Mouse (Mus musculus) G1E (cell line): Measurements from ENCODE around the gene Cblc. TPM values are rescaled to one million over a fixed set of nuclear protein-coding genes. Genes with fewer than 3 reads are reported as not detected.
A peak's percentile ranks its signal among the peaks of the same experiment; 100 is the strongest.

Source experiments
- ATAC-seq: 2 replicates; pipeline ENCODE4 v1.8.0; 2016; ENCODE audit warnings: mild to moderate bottlenecking; ENCODE audit not compliant: insufficient number of reproducible peaks, poor library complexity, low FRiP score, severe bottlenecking; ENCODE audit errors: extremely low read depth
- DNase-seq: peaks from one replicate; pipeline ENCODE4 v3.0.0; 2012; ENCODE audit warnings: low spot score
- H3K27me3 ChIP-seq: 2 replicates; pipeline ENCODE4 v1.6.1; 2012; ENCODE audit warnings: mild to moderate bottlenecking, low read length, inconsistent platforms; ENCODE audit not compliant: insufficient read depth
- H3K36me3 ChIP-seq: replicated peaks from 2 replicates; pipeline ENCODE3; 2012; ENCODE audit warnings: mild to moderate bottlenecking, inconsistent platforms
- H3K4me1 ChIP-seq: 2 replicates; pipeline ENCODE4 v1.6.1; 2012; ENCODE audit warnings: low read depth, low read length, inconsistent platforms, mixed read lengths; ENCODE audit not compliant: insufficient read depth
- H3K4me3 ChIP-seq: 2 replicates; pipeline ENCODE4 v1.5.1; 2012; ENCODE audit warnings: low read depth, mild to moderate bottlenecking, inconsistent platforms, low read length, moderate library complexity, mixed read lengths
- H3K9me3 ChIP-seq: replicated peaks from 2 replicates; pipeline ENCODE4 v1.6.1; 2012; ENCODE audit warnings: inconsistent platforms
- CTCF ChIP-seq: IDR thresholded peaks from 2 replicates; pipeline ENCODE4 v1.5.1; 2012; ENCODE audit warnings: low read depth, low read length, inconsistent platforms, mixed read lengths
- GATA1 ChIP-seq: IDR thresholded peaks from 2 replicates; pipeline ENCODE4 v1.6.1; 2012; ENCODE audit warnings: borderline replicate concordance, low read length, inconsistent platforms, mixed read lengths
- GATA2 ChIP-seq: IDR thresholded peaks from 2 replicates; pipeline ENCODE4 v1.6.1; 2012; ENCODE audit warnings: low read depth, low read length, inconsistent platforms, borderline replicate concordance
- POLR2AphosphoS5 ChIP-seq: IDR thresholded peaks from 2 replicates; pipeline ENCODE4 v1.6.1; 2012; ENCODE audit warnings: low read depth, low read length, inconsistent platforms; ENCODE audit not compliant: insufficient replicate concordance
- TAL1 ChIP-seq: conservative IDR thresholded peaks from 2 replicates; pipeline ENCODE4 v1.6.1; 2012; ENCODE audit warnings: low read depth, low read length, inconsistent platforms, mixed read lengths
- polyA plus RNA-seq: library from polyadenylated mRNA; stranded (reverse); fragments of >175 nt; gene quantifications from 2 replicates; pipeline ENCODE4 v1.2.3, GENCODE M21; 2012
- total RNA-seq, 2 experiments: library from RNA; stranded (forward) in 1 of 2; stranded (reverse) in 1 of 2; fragments of 200-1000 nt in 1 of 2; fragments of >200 nt in 1 of 2; fragmentation: Nextera tagmentation in 1 of 2; gene quantifications; 2 replicates each; pipeline ENCODE4 v1.2.3; 2014 to 2017

Cblc gene
- total and polyA plus RNA-seq, 3 experiments, result not detected

- H3K9me3 ChIP-seq, result no peaks in the 10 kb centered on the region
- peak overlapping the region; percentile 70 for H3K4me3 ChIP-seq
- TF ChIP-seq TAL1, result no peak
- no peak for TF ChIP-seq GATA2
- no peak for TF ChIP-seq CTCF
- peaks cover 67% of the 10 kb centered on the region for H3K4me1 ChIP-seq
- DNase-seq (no peak), ATAC-seq (no peak)
- H3K36me3 ChIP-seq, result no peaks in the 10 kb centered on the region
- H3K27me3 ChIP-seq, result peaks cover 16% of the 10 kb centered on the region
These were observed 19.0 kb upstream of the Cblc start for GRCm38 (mm10) chr7:19815296-19816223.

GRCm38 (mm10) chr7:19813579-19814122 lies 17.0 kb upstream of the Cblc start:
- TF ChIP-seq GATA1 (no peak), CTCF (no peak), POLR2AphosphoS5 (no peak), GATA2 (no peak), TAL1 (no peak)
- Histone ChIP-seq H3K36me3 (no peaks in the 10 kb centered on the region), H3K4me1 (peaks cover 58% of the 10 kb centered on the region), H3K27me3 (peaks cover 25% of the 10 kb centered on the region), H3K9me3 (no peaks in the 10 kb centered on the region), H3K4me3 (no peak overlapping the region)
- peak; percentile 55 for ATAC-seq
- peak; percentile 50 for DNase-seq

GRCm38 (mm10) chr7:19813161-19813560 lies 16.6 kb upstream of the Cblc start:
- ATAC-seq, result no peak
- Histone ChIP-seq H3K9me3 (no peaks in the 10 kb centered on the region), H3K27me3 (peaks cover 27% of the 10 kb centered on the region), H3K4me3 (no peak overlapping the region), H3K4me1 (peaks cover 54% of the 10 kb centered on the region), H3K36me3 (no peaks in the 10 kb centered on the region)
- no peak for DNase-seq
- TF ChIP-seq TAL1, result no peak
- no peak for TF ChIP-seq GATA2
- TF ChIP-seq CTCF, result no peak
- no peak for TF ChIP-seq GATA1
- no peak for TF ChIP-seq POLR2AphosphoS5

- DNase-seq (no peak), ATAC-seq (no peak)
- TF ChIP-seq TAL1 (no peak), CTCF (no peak), POLR2AphosphoS5 (no peak), GATA1 (no peak), GATA2 (no peak)
- Histone ChIP-seq H3K4me3 (no peak overlapping the region), H3K9me3 (no peaks in the 10 kb centered on the region), H3K27me3 (peaks cover 21% of the 10 kb centered on the region; the same call in 1 of the 2 replicates), H3K4me1 (peaks cover 35% of the 10 kb centered on the region), H3K36me3 (no peaks in the 10 kb centered on the region)
These were observed 14.5 kb upstream of the Cblc start for GRCm38 (mm10) chr7:19811114-19811513.

- DNase-seq (no peak), ATAC-seq (no peak)
- Histone ChIP-seq H3K27me3 (peaks cover 21% of the 10 kb centered on the region; the same call in 1 of the 2 replicates), H3K4me1 (peaks cover 21% of the 10 kb centered on the region), H3K36me3 (no peaks in the 10 kb centered on the region), H3K4me3 (no peak overlapping the region), H3K9me3 (no peaks in the 10 kb centered on the region)
- TF ChIP-seq CTCF (no peak), POLR2AphosphoS5 (no peak), GATA1 (no peak), TAL1 (no peak), GATA2 (no peak)
These were observed 12.8 kb upstream of the Cblc start for GRCm38 (mm10) chr7:19809369-19809768.

GRCm38 (mm10) chr7:19806356-19806969 lies 9.9 kb upstream of the Cblc start:
- TF ChIP-seq TAL1 (no peak), CTCF (no peak)
- ATAC-seq (no peak), DNase-seq (no peak)
- Histone ChIP-seq H3K27me3 (peaks cover 25% of the 10 kb centered on the region; the same call in 1 of the 2 replicates), H3K4me3 (no peak overlapping the region), H3K36me3 (no peaks in the 10 kb centered on the region), H3K9me3 (no peaks in the 10 kb centered on the region), H3K4me1 (peaks cover 5% of the 10 kb centered on the region; the same call in 1 of the 2 replicates)
